Comparison of ENCODE assay signal across 20 mouse cellular contexts in the genomic region with DNA sequence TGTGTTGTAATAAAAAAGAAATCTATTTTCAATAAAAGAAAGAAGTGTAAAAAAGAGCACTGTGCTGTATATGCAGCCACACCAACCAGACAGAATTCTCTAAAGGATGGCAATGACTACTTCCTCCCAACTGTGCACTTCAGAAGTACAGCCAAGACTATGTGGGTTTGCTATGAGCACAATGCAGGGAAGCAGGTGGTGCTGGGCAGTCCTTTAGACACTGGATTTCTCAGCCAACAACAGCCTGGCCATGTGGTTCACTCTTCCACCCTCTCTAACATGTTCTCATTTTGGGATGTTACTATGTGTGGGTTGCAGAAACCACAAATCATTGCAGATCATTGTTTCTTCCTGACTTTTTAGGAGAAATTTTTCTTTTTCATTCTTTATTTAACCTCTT.
DNase-seq lines count a peak whose midpoint lies in the region; ATAC-seq and TF ChIP-seq lines count a peak whose summit lies in the region.
"Had no signal": no experiment of that assay in that cellular context is flagged by ENCODE, and none has a peak within 500 bp of the region (broad histone marks: within the 10 kb centered on the region; RNA-seq: fewer than 3 reads in every experiment).

No protein-coding gene starts in this region.

- TF ChIP-seq POLR2A in brain, embryonic 14.5 days (IDR thresholded peaks at IDR 0.05; ENCODE audit: borderline replicate concordance, extremely low read depth, insufficient read depth, insufficient read length, poor library complexity, severe bottlenecking): no peak

- no peak overlapping the region for H3K4me2 ChIP-seq in liver, postnatal 0 days (ENCODE audit: low read depth, low read length)
- H3K4me2 ChIP-seq in forebrain, embryonic 11.5 days (ENCODE audit: low read depth, low read length, severe bottlenecking): no peak overlapping the region
- H3K4me2 ChIP-seq: embryonic facial prominence, embryonic 12.5 days; heart, embryonic 15.5 days; hindbrain, embryonic 14.5 days; liver, embryonic 12.5 days; stomach, embryonic 15.5 days had no signal

- ATAC-seq in cerebellum, adult (ENCODE audit: insufficient number of reproducible peaks, low FRiP score, low TSS enrichment): no peak; the same call in 1 of the 2 replicates
- ATAC-seq in liver, postnatal 0 days: no peak
- no peak for ATAC-seq in forebrain, embryonic 11.5 days (replicated peaks; ENCODE audit: low FRiP score)
- ATAC-seq: liver, embryonic 12.5 days; lung, postnatal 0 days; midbrain, embryonic 16.5 days; Patski had no signal

- H3K27ac ChIP-seq in liver, postnatal 0 days (ENCODE audit: low read depth): no peak overlapping the region
- no peak overlapping the region for H3K27ac ChIP-seq in forebrain, embryonic 11.5 days (ENCODE audit: low read depth, low read length)
- H3K27ac ChIP-seq: embryonic facial prominence, embryonic 12.5 days; heart, embryonic 15.5 days; hindbrain, embryonic 14.5 days; limb, embryonic 10.5 days; liver, embryonic 12.5 days; stomach, embryonic 15.5 days had no signal

- H3K27me3 ChIP-seq in liver, postnatal 0 days (ENCODE audit: insufficient read depth, low read length): no peaks in the 10 kb centered on the region
- H3K27me3 ChIP-seq in forebrain, embryonic 11.5 days (ENCODE audit: control insufficient read depth, insufficient read depth, low read length): no peaks in the 10 kb centered on the region
- H3K27me3 ChIP-seq: embryonic facial prominence, embryonic 12.5 days; heart, embryonic 15.5 days; liver, embryonic 12.5 days; Patski; stomach, embryonic 15.5 days had no signal

- no peak for TF ChIP-seq CTCF in brain, embryonic 14.5 days (IDR thresholded peaks at IDR 0.05; ENCODE audit: borderline replicate concordance, extremely low read depth, insufficient read depth, insufficient read length)
- TF ChIP-seq CTCF in liver, postnatal 0 days (IDR thresholded peaks at IDR 0.05; ENCODE audit: low read depth): no peak

- no peaks in the 10 kb centered on the region for H3K9me3 ChIP-seq in liver, postnatal 0 days (ENCODE audit: low read length)
- no peaks in the 10 kb centered on the region for H3K9me3 ChIP-seq in forebrain, embryonic 11.5 days (ENCODE audit: control insufficient read depth, low read length)
- H3K9me3 ChIP-seq: embryonic facial prominence, embryonic 12.5 days; heart, embryonic 15.5 days; limb, embryonic 10.5 days; liver, embryonic 12.5 days; stomach, embryonic 15.5 days had no signal

- intact Hi-C loops in left cerebral cortex, postnatal 4 days (cut with DNase I): no loop called here
- intact Hi-C loops in heart, postnatal 10 days (cut with DNase I): no loop called here

- DNase-seq in cerebellum, postnatal 10 days: peak; percentile 75 to 81
- DNase-seq in brain, embryonic 14.5 days (ENCODE audit: low read depth): peak; percentile 2
- peak; percentile 64 for DNase-seq in layer of hippocampus, adult 9-11 months
- peak; percentile 35 for DNase-seq in left cerebral cortex, postnatal 4 days
- no peak for DNase-seq in heart, postnatal 10 days
- no peak for DNase-seq in liver, postnatal 0 days
- DNase-seq in forebrain, embryonic 11.5 days (ENCODE audit: low spot score): no peak
- DNase-seq: cerebellum, adult 11 months; kidney, adult 11 months; kidney, postnatal 14 days had no signal

- no peak overlapping the region for H3K9ac ChIP-seq in liver, postnatal 0 days (replicated peaks)
- no peak overlapping the region for H3K9ac ChIP-seq in forebrain, embryonic 11.5 days (ENCODE audit: low read length)
- H3K9ac ChIP-seq: embryonic facial prominence, embryonic 12.5 days; heart, embryonic 15.5 days; hindbrain, embryonic 14.5 days; liver, embryonic 12.5 days; stomach, embryonic 15.5 days had no signal

- TF ChIP-seq EP300 in liver, postnatal 0 days (IDR thresholded peaks at IDR 0.05; ENCODE audit: low read depth): no peak

- no peak overlapping the region for H3K4me3 ChIP-seq in liver, postnatal 0 days (ENCODE audit: low read depth, low read length)
- H3K4me3 ChIP-seq in forebrain, embryonic 11.5 days (ENCODE audit: low read depth, low read length): no peak overlapping the region
- H3K4me3 ChIP-seq: embryonic facial prominence, embryonic 12.5 days; heart, embryonic 15.5 days; limb, embryonic 10.5 days; liver, embryonic 12.5 days; stomach, embryonic 15.5 days had no signal

- no peaks in the 10 kb centered on the region for H3K36me3 ChIP-seq in liver, postnatal 0 days (replicated peaks; ENCODE audit: insufficient read depth, low read length)
- H3K36me3 ChIP-seq in forebrain, embryonic 11.5 days (ENCODE audit: control insufficient read depth, insufficient read depth, low read length): no peaks in the 10 kb centered on the region
- H3K36me3 ChIP-seq: embryonic facial prominence, embryonic 12.5 days; heart, embryonic 15.5 days; limb, embryonic 10.5 days; liver, embryonic 12.5 days; stomach, embryonic 15.5 days had no signal

- no peaks in the 10 kb centered on the region for H3K4me1 ChIP-seq in liver, postnatal 0 days (ENCODE audit: insufficient read depth)
- H3K4me1 ChIP-seq in forebrain, embryonic 11.5 days (replicated peaks; ENCODE audit: control insufficient read depth, insufficient read depth, low read length): no peaks in the 10 kb centered on the region
- H3K4me1 ChIP-seq: embryonic facial prominence, embryonic 12.5 days; heart, embryonic 15.5 days; limb, embryonic 10.5 days; liver, embryonic 12.5 days; stomach, embryonic 15.5 days had no signal

Comparison
In these comparisons a context has a peak if more than half of its experiments do, and no peak if none do; other contexts are left out.
1. DNase-seq: peak in cerebellum, postnatal 10 days (2 of 2), brain, embryonic 14.5 days (single experiment), layer of hippocampus, adult 9-11 months (single experiment) and left cerebral cortex, postnatal 4 days (single experiment); none in heart, postnatal 10 days (0 of 2), liver, postnatal 0 days (single experiment) and forebrain, embryonic 11.5 days (single experiment).